Mouse (Mus musculus): ENCODE measurements around the gene Ash1l. TPM values are rescaled to one million over a fixed set of nuclear protein-coding genes. Genes with fewer than 3 reads are reported as not detected.

The Ash1l gene
- polyA plus RNA-seq, 1 experiment from 2014 or later = 19.8 TPM

Other genes starting within 250 kb of the Ash1l start
- gene Rit1, start 233.8 kb upstream of the Ash1l start, polyA plus RNA-seq (2015; fragmentation: Nextera tagmentation; extraction: Ambion mirVana) = 52.3 and 56.4 TPM in 2 replicates
- gene Syt11, start 175.5 kb upstream of the Ash1l start, polyA plus RNA-seq (2015; fragmentation: Nextera tagmentation; extraction: Ambion mirVana) = 17.1 and 22.3 TPM in 2 replicates
- 8.6 and 9.3 TPM in 2 replicates for gene Gon4l, start 115.4 kb upstream of the Ash1l start, polyA plus RNA-seq (2015; fragmentation: Nextera tagmentation; extraction: Ambion mirVana)
- 38.0 and 38.9 TPM in 2 replicates for gene Msto1, start 36.6 kb upstream of the Ash1l start, polyA plus RNA-seq (2015; fragmentation: Nextera tagmentation; extraction: Ambion mirVana)
- gene Dap3, start 559 bp downstream of the Ash1l start, polyA plus RNA-seq (2015; fragmentation: Nextera tagmentation; extraction: Ambion mirVana) = 130 and 141 TPM in 2 replicates
- 20.3 and 21.0 TPM in 2 replicates for gene Rusc1, start 142.7 kb downstream of the Ash1l start, polyA plus RNA-seq (2015; fragmentation: Nextera tagmentation; extraction: Ambion mirVana)
- not detected in 2 replicates for gene Gm43738, start 150.5 kb downstream of the Ash1l start, polyA plus RNA-seq (2015; fragmentation: Nextera tagmentation; extraction: Ambion mirVana)
- gene Fdps, start 151.3 kb downstream of the Ash1l start, polyA plus RNA-seq (2015; fragmentation: Nextera tagmentation; extraction: Ambion mirVana) = 324 and 331 TPM in 2 replicates
- 16.4 and 19.9 TPM in 2 replicates for gene Pklr, start 185.5 kb downstream of the Ash1l start, polyA plus RNA-seq (2015; fragmentation: Nextera tagmentation; extraction: Ambion mirVana)
- gene Hcn3, start 209.6 kb downstream of the Ash1l start, polyA plus RNA-seq (2015; fragmentation: Nextera tagmentation; extraction: Ambion mirVana) = 2.4 and 2.6 TPM in 2 replicates
- 26.3 and 26.7 TPM in 2 replicates for gene Clk2, start 214.2 kb downstream of the Ash1l start, polyA plus RNA-seq (2015; fragmentation: Nextera tagmentation; extraction: Ambion mirVana)
- gene Scamp3, start 226.9 kb downstream of the Ash1l start, polyA plus RNA-seq (2015; fragmentation: Nextera tagmentation; extraction: Ambion mirVana) = 103 and 106 TPM in 2 replicates
- gene Fam189b, start 232.5 kb downstream of the Ash1l start, polyA plus RNA-seq (2015; fragmentation: Nextera tagmentation; extraction: Ambion mirVana) = 21.1 and 22.1 TPM in 2 replicates